Mouse (Mus musculus): ENCODE data around the gene Cacna1c.

The Cacna1c gene

DNA sequence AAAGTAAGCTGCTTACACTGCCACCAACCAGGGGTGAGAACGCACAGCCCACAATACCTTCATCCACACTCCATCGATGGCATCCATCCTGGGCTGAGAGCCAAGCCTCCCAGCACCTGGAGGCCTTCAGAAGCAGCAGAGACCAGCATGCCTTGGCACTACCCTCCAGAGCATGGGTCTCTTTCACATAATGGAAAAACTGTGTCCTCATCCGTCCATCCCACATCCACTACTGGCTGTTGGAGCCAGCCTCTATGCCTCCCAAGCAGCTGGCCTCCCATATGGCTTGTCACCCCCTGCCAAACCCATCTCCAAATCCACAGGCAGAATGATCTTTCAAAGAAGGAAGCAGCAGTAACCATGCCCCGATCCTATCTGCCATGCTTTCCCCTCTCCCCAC lies 229.3 kb downstream of the Cacna1c start:
- in situ Hi-C loops (cut with MboI, MseI) = loop anchor here (5.0 to 10.0 kb wide), 2 partner anchors 770 to 1378 kb away; partner anchors contain the start of gene Ret

- in situ Hi-C loops (cut with MboI, MseI) = loop anchor here (5.0 to 10.0 kb wide), 2 partner anchors 768 to 1379 kb away; partner anchors contain the start of gene Ret
Observed at GRCm38 (mm10) chr6:118965577-118965976, 230.6 kb downstream of the Cacna1c start.

- in situ Hi-C loops (cut with MboI, MseI) = loop anchor here (10.0 kb wide), 1 partner anchor 1381 kb away; no protein-coding TSS in a partner anchor
Observed at GRCm38 (mm10) chr6:118963806-118964205, 232.4 kb downstream of the Cacna1c start.

- in situ Hi-C loops (cut with MboI, MseI) = loop anchor here (10.0 kb wide), 1 partner anchor 1382 kb away; no protein-coding TSS in a partner anchor
Observed at GRCm38 (mm10) chr6:118963283-118963682, 232.9 kb downstream of the Cacna1c start.

GRCm38 (mm10) chr6:118958529-118958928 lies 237.7 kb downstream of the Cacna1c start:
- in situ Hi-C loops (cut with MboI, MseI) = no loop called here

DNA sequence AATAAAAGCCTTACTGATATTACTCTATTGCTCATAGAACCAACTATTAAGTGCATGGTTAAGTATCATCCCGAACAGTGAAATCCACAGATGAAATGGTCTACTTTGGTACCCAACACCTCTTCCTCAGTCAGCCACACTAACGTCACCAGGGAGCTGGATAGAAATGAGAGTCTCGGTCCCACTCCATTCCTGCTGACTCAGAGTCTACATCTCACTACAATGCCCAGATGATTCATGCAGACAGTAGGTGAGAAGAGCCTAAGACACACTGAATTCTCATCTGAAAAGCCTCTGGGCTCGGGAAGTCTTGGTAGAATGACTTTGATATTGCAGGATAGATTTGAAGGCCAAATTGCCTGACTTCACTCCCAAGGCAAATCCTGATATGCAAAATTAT lies 240.0 kb downstream of the Cacna1c start:
- in situ Hi-C loops (cut with MboI, MseI) = no loop called here

DNA sequence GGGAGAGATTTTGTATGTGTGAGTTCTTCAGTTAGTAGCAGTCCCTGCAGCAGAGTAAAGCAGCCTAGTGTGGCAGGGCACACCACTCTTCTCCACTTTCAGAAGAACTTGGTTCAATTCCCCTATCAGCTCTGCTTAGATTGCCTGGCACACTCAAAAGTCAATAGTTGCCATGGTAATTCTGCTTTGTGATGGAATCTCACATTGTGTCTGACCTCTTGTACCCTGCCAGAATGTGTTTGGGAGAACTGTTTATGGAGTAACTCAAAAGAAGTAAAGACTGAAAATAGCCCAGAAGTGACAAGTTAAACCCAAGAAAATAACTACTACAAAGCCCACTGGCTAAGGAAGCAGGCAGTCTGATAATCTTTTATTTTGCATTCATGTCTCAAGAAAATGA lies 240.4 kb downstream of the Cacna1c start:
- in situ Hi-C loops (cut with MboI, MseI) = no loop called here

- in situ Hi-C loops (cut with MboI, MseI) = no loop called here
Observed at GRCm38 (mm10) chr6:118954988-118955554, 241.1 kb downstream of the Cacna1c start.

GRCm38 (mm10) chr6:118952377-118952776 lies 243.8 kb downstream of the Cacna1c start:
- in situ Hi-C loops (cut with MboI, MseI) = no loop called here

GRCm38 (mm10) chr6:118950190-118950589 lies 246.0 kb downstream of the Cacna1c start:
- in situ Hi-C loops (cut with MboI, MseI) = no loop called here

DNA sequence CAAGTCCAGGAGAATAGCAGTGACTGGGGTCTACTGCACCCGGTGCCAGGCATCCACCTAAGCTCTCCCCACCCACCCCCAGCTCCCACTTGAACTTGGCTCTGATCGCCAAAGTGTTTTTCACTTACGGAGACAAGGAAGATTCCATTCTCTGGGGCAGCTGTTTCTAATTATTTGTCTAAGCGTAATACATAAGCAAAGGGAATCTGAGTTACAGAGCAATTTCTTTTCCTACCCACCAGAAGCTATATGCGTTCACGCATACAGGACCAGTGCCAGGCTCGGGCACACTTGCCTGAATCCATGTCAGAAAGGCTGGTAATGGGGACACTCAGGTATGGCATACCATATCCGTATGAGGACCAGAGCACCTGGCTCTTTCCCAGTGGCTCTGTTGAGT lies 248.9 kb downstream of the Cacna1c start:
- in situ Hi-C loops (cut with MboI, MseI) = no loop called here

DNA sequence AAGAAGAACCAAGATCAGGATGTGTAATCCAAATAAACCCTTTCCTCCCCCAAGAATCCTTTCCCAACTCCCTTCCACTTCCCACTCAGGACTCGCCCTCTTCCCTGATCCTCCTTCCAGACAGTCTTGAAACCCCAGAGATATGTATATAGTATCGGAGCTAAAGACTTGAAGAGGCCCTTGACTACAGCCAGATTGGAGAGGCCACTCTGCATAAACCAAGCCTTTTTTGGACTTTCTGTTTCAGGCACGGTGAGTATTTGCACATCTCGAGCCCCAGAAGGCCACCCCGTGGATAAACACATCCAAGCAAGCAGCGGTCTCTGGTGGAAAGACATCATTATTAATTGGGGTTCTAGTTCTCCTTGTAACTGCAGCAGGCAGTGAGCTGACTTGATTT lies 249.6 kb downstream of the Cacna1c start:
- in situ Hi-C loops (cut with MboI, MseI) = no loop called here

GRCm38 (mm10) chr6:118944093-118944492 lies 252.1 kb downstream of the Cacna1c start:
- in situ Hi-C loops (cut with MboI, MseI) = no loop called here

- in situ Hi-C loops (cut with MboI, MseI) = no loop called here
Observed at GRCm38 (mm10) chr6:118941816-118942215, 254.4 kb downstream of the Cacna1c start.

- in situ Hi-C loops (cut with MboI, MseI) = no loop called here
Observed at GRCm38 (mm10) chr6:118941036-118941435, 255.2 kb downstream of the Cacna1c start.

- in situ Hi-C loops (cut with MboI, MseI) = no loop called here
Observed at GRCm38 (mm10) chr6:118939626-118940025, 256.6 kb downstream of the Cacna1c start.

DNA sequence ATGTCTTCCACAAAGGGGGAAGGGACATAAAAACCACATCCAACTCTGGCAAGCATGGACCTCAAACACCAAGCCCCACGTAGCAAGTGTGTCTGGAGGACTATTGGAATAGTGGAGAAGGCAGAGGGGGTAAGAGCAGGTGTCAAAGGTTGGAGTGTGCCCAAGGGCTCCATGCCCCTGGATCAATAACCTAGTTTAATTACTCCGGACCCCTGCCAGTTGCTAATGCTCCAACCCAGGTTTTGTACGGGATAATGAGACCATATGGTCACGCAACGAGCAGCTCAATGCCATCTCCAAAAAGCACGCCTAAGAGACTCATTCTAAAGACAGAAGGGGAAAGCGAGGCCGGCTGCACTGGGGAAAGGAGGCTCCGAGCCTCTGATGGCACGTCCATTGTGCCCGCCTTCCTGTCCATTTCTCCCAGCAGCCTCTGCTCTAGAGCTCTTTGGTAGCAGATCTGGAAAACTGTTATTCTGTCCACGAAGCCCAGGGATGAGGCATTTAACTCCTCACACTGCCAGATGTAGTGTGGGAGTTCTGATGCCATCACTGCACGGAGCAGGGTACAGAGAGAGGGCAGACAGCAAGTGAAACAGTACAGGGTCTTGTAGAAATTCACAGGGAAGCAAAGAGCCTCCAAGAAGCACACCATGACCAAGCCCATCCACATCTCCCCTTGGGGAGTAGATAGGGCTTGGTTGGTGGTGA lies 257.7 kb downstream of the Cacna1c start:
- in situ Hi-C loops (cut with MboI, MseI) = no loop called here

- in situ Hi-C loops (cut with MboI, MseI) = no loop called here
Observed at GRCm38 (mm10) chr6:118937536-118937935, 258.7 kb downstream of the Cacna1c start.

GRCm38 (mm10) chr6:118935520-118936415 lies 260.4 kb downstream of the Cacna1c start:
- in situ Hi-C loops (cut with MboI, MseI) = no loop called here

- in situ Hi-C loops (cut with MboI, MseI) = no loop called here
Observed at GRCm38 (mm10) chr6:118934243-118934902, 261.8 kb downstream of the Cacna1c start.

DNA sequence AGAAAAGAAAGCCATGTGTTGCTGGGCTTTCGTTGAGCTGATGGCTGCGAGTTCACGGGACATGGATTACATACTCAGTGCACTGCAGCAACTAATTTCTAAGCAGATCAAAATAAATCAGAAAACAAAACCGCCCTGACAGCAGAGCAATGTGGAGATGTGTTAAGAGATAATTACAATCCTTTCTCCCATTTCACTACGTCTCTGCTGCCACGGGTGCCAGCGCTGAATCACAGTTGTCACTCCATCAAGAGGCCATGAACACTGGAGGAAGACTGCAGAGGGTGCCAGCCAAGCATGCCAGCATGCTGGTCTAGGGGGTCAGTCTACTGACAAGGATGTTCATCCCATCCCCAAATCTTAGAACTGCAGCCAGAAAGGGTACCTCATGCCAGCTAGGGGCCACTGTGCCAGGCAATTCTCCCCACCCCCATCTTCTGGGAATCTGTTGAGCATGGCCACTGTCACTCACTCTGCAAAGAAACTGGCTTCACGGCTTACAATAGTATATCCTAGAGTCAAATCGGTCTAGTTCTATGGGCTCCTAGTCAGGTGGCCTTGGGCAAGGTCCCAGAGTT lies 263.1 kb downstream of the Cacna1c start:
- in situ Hi-C loops (cut with MboI, MseI) = no loop called here

All from T-helper 1 cell (primary cell).